In genomic region chr13:109274869-109275268, GRCm38 (mm10) we compare ENCODE assay signal across 16 mouse cellular contexts.
"Had no signal": no experiment of that assay in that cellular context is flagged by ENCODE, and none has a peak within 500 bp of the region (broad histone marks: within the 10 kb centered on the region; RNA-seq: fewer than 3 reads in every experiment).

No protein-coding gene starts in this region.

- ATAC-seq: liver, embryonic 12.5 days had no signal

- H3K4me2 ChIP-seq: limb, embryonic 12.5 days; limb, embryonic 15.5 days; liver, embryonic 12.5 days; liver, embryonic 15.5 days; midbrain, embryonic 11.5 days had no signal

- H3K4me3 ChIP-seq: limb, embryonic 12.5 days; limb, embryonic 15.5 days; liver, embryonic 12.5 days; liver, embryonic 15.5 days had no signal

- H3K9ac ChIP-seq: limb, embryonic 12.5 days; limb, embryonic 15.5 days; liver, embryonic 12.5 days; liver, embryonic 15.5 days had no signal

- H3K27ac ChIP-seq: limb, embryonic 12.5 days; limb, embryonic 15.5 days; liver, embryonic 12.5 days; liver, embryonic 15.5 days; stomach, postnatal 0 days had no signal

- DNase-seq: kidney, postnatal 10 days; layer of hippocampus, postnatal 36 days; left cerebral cortex, postnatal 4 days; lung, adult 2 months; lung, postnatal 14 days; lung, postnatal 4 days; midbrain, embryonic 14.5 days; thymus, adult 2 months; thymus, postnatal 14 days; thymus, postnatal 4 days had no signal

- H3K4me1 ChIP-seq: liver, embryonic 12.5 days; liver, embryonic 15.5 days had no signal

- H3K27me3 ChIP-seq: limb, embryonic 12.5 days; limb, embryonic 15.5 days; liver, embryonic 12.5 days; liver, embryonic 15.5 days had no signal

- H3K9me3 ChIP-seq: limb, embryonic 15.5 days; liver, embryonic 12.5 days; liver, embryonic 15.5 days had no signal

- H3K36me3 ChIP-seq: limb, embryonic 12.5 days; limb, embryonic 15.5 days; liver, embryonic 12.5 days; liver, embryonic 15.5 days had no signal
